Mouse (Mus musculus) heart, postnatal 0 days (tissue): ENCODE data around the gene Gm29666.

Experiments
- CTCF ChIP-seq: IDR thresholded peaks from 2 replicates; pipeline ENCODE4 v1.5.1; 2016; ENCODE audit warnings: antibody characterized with exemption, control low read depth, low read depth
- EP300 ChIP-seq: IDR thresholded peaks from 2 replicates; pipeline ENCODE4 v1.6.1; 2016; ENCODE audit warnings: antibody characterized with exemption, low read depth

DNA sequence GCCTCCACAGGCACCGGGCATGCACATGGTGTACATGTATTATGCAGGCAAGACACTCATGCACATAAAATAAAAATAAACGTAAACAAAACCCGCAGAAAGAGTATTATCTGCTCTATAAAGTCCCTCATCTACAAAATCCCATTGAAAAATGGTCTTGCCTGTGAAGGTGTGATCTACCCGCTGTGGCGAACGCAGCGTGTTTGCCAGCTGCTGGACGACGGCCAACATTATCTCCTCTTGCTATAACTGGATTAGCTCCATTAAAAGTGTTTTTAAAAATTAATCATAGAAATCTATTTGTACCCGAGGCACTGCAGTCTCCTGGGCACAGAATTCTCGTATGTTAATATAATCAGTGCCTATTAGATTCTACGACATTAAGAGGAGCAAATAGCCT is 31.8 kb downstream of the Gm29666 start:
- TF ChIP-seq CTCF (no peak), EP300 (no peak)
